Comparison of ENCODE assay signal across 16 mouse cellular contexts in genomic region chr2:113161494-113161893, GRCm38 (mm10). TPM values are rescaled to one million over a fixed set of nuclear protein-coding genes. Genes with fewer than 3 reads are reported as not detected.
DNase-seq lines count a peak whose midpoint lies in the region; ATAC-seq lines count a peak whose summit lies in the region.
"Had no signal": no experiment of that assay in that cellular context is flagged by ENCODE, and none has a peak within 500 bp of the region (broad histone marks: within the 10 kb centered on the region; RNA-seq: fewer than 3 reads in every experiment).

No protein-coding gene starts in this region.

- H3K27me3 ChIP-seq in forebrain, embryonic 16.5 days (replicated peaks; ENCODE audit: control insufficient read depth, insufficient read depth, low read length) = no peaks in the 10 kb centered on the region
- H3K27me3 ChIP-seq: CH12.LX; hindbrain, embryonic 15.5 days; liver, embryonic 12.5 days; midbrain, embryonic 12.5 days; stomach, embryonic 15.5 days had no signal

- H3K27ac ChIP-seq in forebrain, embryonic 16.5 days (ENCODE audit: low read length) = no peak overlapping the region
- H3K27ac ChIP-seq: hindbrain, embryonic 15.5 days; liver, embryonic 12.5 days; midbrain, embryonic 12.5 days; stomach, embryonic 15.5 days had no signal

- H3K4me1 ChIP-seq in forebrain, embryonic 16.5 days (replicated peaks; ENCODE audit: control insufficient read depth, insufficient read depth, low read length) = no peaks in the 10 kb centered on the region; the same call in 1 of the 2 replicates
- H3K4me1 ChIP-seq: hindbrain, embryonic 15.5 days; liver, embryonic 12.5 days; midbrain, embryonic 12.5 days; stomach, embryonic 15.5 days had no signal

- peak; percentile 71 for ATAC-seq in forebrain, embryonic 16.5 days
- ATAC-seq: liver, embryonic 12.5 days had no signal

- H3K9me3 ChIP-seq in forebrain, embryonic 16.5 days (ENCODE audit: control insufficient read depth, low read length) = no peaks in the 10 kb centered on the region
- H3K9me3 ChIP-seq: hindbrain, embryonic 15.5 days; liver, embryonic 12.5 days; midbrain, embryonic 12.5 days; stomach, embryonic 15.5 days had no signal

- H3K36me3 ChIP-seq in forebrain, embryonic 16.5 days (ENCODE audit: control insufficient read depth, insufficient read depth) = no peaks in the 10 kb centered on the region
- H3K36me3 ChIP-seq: hindbrain, embryonic 15.5 days; liver, embryonic 12.5 days; midbrain, embryonic 12.5 days; stomach, embryonic 15.5 days had no signal

- no peak overlapping the region for H3K4me3 ChIP-seq in forebrain, embryonic 16.5 days (replicated peaks; ENCODE audit: low read length)
- H3K4me3 ChIP-seq: hindbrain, embryonic 15.5 days; liver, embryonic 12.5 days; midbrain, embryonic 12.5 days; stomach, embryonic 15.5 days had no signal

- peak; percentile 21 to 33 for DNase-seq in layer of hippocampus, adult 8-10 months (ENCODE audit: low spot score in 2 of 2)
- DNase-seq in layer of hippocampus, postnatal 10 days (ENCODE audit: low spot score in 2 of 2) = no peak
- DNase-seq in frontal cortex, postnatal 14 days (ENCODE audit: low spot score in 2 of 2) = peak; percentile 22 to 23
- peak; percentile 37 to 75 for DNase-seq in right cerebral cortex, postnatal 10 days (ENCODE audit: low spot score in 2 of 2)
- no peak for DNase-seq in adrenal gland, postnatal 25 days
- DNase-seq in urinary bladder, adult 2 months (ENCODE audit: low spot score) = no peak
- DNase-seq: gastrocnemius, postnatal 10 days; kidney, adult 9 months; lung, postnatal 10 days had no signal

- H3K4me2 ChIP-seq in forebrain, embryonic 16.5 days (ENCODE audit: low read length) = no peak overlapping the region
- H3K4me2 ChIP-seq: heart, embryonic 11.5 days; hindbrain, embryonic 15.5 days; liver, embryonic 12.5 days; midbrain, embryonic 12.5 days; stomach, embryonic 15.5 days had no signal

- H3K9ac ChIP-seq in forebrain, embryonic 16.5 days (replicated peaks; ENCODE audit: low read depth, low read length) = no peak overlapping the region
- H3K9ac ChIP-seq: hindbrain, embryonic 15.5 days; liver, embryonic 12.5 days; midbrain, embryonic 12.5 days; stomach, embryonic 15.5 days had no signal

- WGBS in forebrain, embryonic 16.5 days = 63% methylated on average over 5 of the region's 5 CpGs

RNA-seq across cellular contexts. Expression of gene Ryr3, which starts 55.4 kb away (rescaled TPM):
- total RNA-seq in layer of hippocampus, adult 8-10 months (2022) = 10 to 100 TPM; 59.8 to 84.1 (median 75.7) TPM
- total RNA-seq in layer of hippocampus, postnatal 10 days (2021) = 10 to 100 TPM; 63.8 to 74.1 TPM
- polyA plus RNA-seq in forebrain, embryonic 16.5 days (2015; fragmentation: Nextera tagmentation; extraction: Ambion mirVana) = 6.3 and 9.9 TPM in 2 replicates
- 0.67 and 1.1 TPM in 2 replicates for total RNA-seq in adrenal gland, postnatal 25 days (2021)
- polyA plus RNA-seq in urinary bladder, adult 2 months (2012; rRNA removed) = 15.1 and 18.7 TPM in 2 replicates

Comparison
In these comparisons a context has a peak if more than half of its experiments do, and no peak if none do; other contexts are left out.
1. DNase-seq: peak in layer of hippocampus, adult 8-10 months (2 of 2), frontal cortex, postnatal 14 days (2 of 2) and right cerebral cortex, postnatal 10 days (2 of 2); none in layer of hippocampus, postnatal 10 days (0 of 2), adrenal gland, postnatal 25 days (single experiment) and urinary bladder, adult 2 months (single experiment).
2. RNA of gene Ryr3, which starts 55.4 kb away (total RNA-seq): 59.8 to 84.1 TPM in layer of hippocampus, adult 8-10 months and 63.8 to 74.1 TPM in layer of hippocampus, postnatal 10 days; 0.67 to 1.1 TPM in adrenal gland, postnatal 25 days; every median in the first group is over 10 times any median in the second.